Mouse (Mus musculus): ENCODE measurements around the gene Zswim7. TPM values are rescaled to one million over a fixed set of nuclear protein-coding genes. Genes with fewer than 3 reads are reported as not detected.

The Zswim7 gene
- polyA plus RNA-seq, 1 experiment from 2014 or later: 18.0 TPM

DNA sequence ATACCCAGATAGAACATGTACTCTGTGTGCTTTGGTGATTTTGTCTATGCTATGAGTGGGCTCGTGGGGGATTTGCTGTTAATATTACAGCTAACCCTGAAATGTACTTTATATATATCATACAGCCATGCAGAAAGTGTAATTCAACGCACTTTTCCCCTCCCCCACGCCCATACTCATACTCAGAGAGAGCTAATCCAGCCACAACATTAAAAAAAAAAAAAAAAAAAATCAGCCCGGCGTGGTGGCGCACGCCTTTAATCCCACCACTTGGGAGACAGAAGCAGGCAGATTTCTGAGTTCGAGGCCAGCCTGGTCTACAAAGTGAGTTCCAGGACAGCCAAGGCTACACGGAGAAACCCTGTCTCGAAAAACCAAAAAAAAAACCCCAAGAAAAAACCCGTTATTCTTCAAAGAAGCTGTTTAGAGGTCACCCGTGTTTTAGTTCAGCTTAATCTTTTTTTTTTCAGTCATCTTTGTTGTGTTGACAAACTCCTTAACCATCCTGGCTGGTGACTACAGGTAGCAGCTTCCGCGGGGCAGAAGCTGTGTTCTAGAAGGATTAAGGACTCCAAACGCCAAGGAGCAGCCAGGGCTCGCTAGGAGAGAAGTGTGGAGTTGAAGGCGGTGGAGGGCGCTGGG lies 33.3 kb downstream of the Zswim7 start:
- no peak overlapping the region for H3K27ac ChIP-seq
- H3K9ac ChIP-seq: peak overlapping the region; percentile 64
- H3K36me3 ChIP-seq (replicated peaks; ENCODE audit: control insufficient read depth, insufficient read depth): no peaks in the 10 kb centered on the region
- H3K4me3 ChIP-seq (replicated peaks; ENCODE audit: low read length): peak overlapping the region; percentile 66
- peak overlapping the region; percentile 99 for H3K4me2 ChIP-seq (replicated peaks)
- H3K4me1 ChIP-seq (replicated peaks; ENCODE audit: control insufficient read depth, insufficient read depth, low read length): peaks cover 8% of the 10 kb centered on the region
- DNase-seq (ENCODE audit: low spot score) (no peak), ATAC-seq (ENCODE audit: low FRiP score) (no peak)
- WGBS: 41% methylated on average over 18 of the region's 18 CpGs
- 0 out of 2 replicates have a peak, but pooled peaks cover 3% of the 10 kb centered on the region for H3K9me3 ChIP-seq (ENCODE audit: control insufficient read depth, low read length)
- peaks cover 25% of the 10 kb centered on the region for H3K27me3 ChIP-seq (ENCODE audit: control insufficient read depth, insufficient read depth, low read length)

DNA sequence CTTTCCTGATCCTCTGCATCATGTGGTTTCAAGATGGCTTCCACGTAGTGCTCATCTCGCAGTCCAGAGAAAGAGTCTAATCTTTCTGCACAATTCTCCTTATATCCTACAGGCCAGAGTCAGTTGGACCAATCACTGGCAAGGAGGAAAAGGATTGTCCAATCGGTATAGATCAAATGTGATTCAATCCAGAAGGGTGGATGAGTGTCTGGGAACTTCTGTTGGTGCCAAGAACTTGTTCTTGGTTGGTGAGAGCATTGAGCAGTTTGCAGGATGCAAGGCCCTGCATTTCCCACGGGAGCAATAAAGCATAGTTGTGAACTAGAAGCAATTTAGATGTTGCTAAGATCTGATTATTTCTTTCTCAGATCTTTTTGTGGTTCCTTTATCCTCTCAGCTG lies 36.7 kb downstream of the Zswim7 start:
- Histone ChIP-seq H3K4me1 (replicated peaks; ENCODE audit: control insufficient read depth, insufficient read depth, low read length) (peaks cover 5% of the 10 kb centered on the region), H3K27ac (no peak overlapping the region), H3K9me3 (ENCODE audit: control insufficient read depth, low read length) (0 out of 2 replicates have a peak, but pooled peaks cover 3% of the 10 kb centered on the region), H3K27me3 (ENCODE audit: control insufficient read depth, insufficient read depth, low read length) (0 out of 2 replicates have a peak, but pooled peaks cover 7% of the 10 kb centered on the region), H3K4me3 (replicated peaks; ENCODE audit: low read length) (no peak overlapping the region), H3K9ac (no peak overlapping the region), H3K36me3 (replicated peaks; ENCODE audit: control insufficient read depth, insufficient read depth) (no peaks in the 10 kb centered on the region), H3K4me2 (replicated peaks) (no peak overlapping the region)
- ATAC-seq (ENCODE audit: low FRiP score) (no peak), DNase-seq (ENCODE audit: low spot score) (no peak)
- WGBS: 92% methylated on average over 4 of the region's 4 CpGs

DNA sequence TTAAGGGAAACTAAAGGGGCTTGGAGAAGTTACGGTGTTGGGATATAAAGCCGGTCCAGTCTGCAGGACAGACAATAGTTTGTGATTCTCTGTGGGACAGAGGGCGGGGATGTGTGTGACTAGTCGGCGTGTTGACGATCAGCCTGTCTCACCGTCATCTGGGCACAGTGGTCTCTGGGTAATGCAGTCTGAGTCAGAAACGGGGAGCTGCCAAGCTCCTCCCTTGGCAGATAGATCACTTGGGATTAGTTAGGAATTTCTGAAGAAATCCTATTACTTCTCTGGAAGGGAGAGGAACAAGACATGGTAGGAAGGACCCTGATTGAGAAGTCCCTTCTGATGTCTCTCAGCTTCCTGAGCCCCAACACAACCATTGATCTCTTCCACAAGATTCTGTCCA lies 37.3 kb downstream of the Zswim7 start:
- H3K4me1 ChIP-seq (replicated peaks; ENCODE audit: control insufficient read depth, insufficient read depth, low read length): no peaks in the 10 kb centered on the region
- no peak for DNase-seq (ENCODE audit: low spot score)
- no peak overlapping the region for H3K9ac ChIP-seq
- no peak for ATAC-seq (ENCODE audit: low FRiP score)
- 0 out of 2 replicates have a peak, but pooled peaks cover 4% of the 10 kb centered on the region for H3K27me3 ChIP-seq (ENCODE audit: control insufficient read depth, insufficient read depth, low read length)
- no peak overlapping the region for H3K4me2 ChIP-seq (replicated peaks)
- 0 out of 2 replicates have a peak, but pooled peaks cover 3% of the 10 kb centered on the region for H3K9me3 ChIP-seq (ENCODE audit: control insufficient read depth, low read length)
- 87% methylated on average over 8 of the region's 8 CpGs for WGBS
- H3K36me3 ChIP-seq (replicated peaks; ENCODE audit: control insufficient read depth, insufficient read depth): no peaks in the 10 kb centered on the region
- H3K4me3 ChIP-seq (replicated peaks; ENCODE audit: low read length): no peak overlapping the region
- H3K27ac ChIP-seq: no peak overlapping the region

DNA sequence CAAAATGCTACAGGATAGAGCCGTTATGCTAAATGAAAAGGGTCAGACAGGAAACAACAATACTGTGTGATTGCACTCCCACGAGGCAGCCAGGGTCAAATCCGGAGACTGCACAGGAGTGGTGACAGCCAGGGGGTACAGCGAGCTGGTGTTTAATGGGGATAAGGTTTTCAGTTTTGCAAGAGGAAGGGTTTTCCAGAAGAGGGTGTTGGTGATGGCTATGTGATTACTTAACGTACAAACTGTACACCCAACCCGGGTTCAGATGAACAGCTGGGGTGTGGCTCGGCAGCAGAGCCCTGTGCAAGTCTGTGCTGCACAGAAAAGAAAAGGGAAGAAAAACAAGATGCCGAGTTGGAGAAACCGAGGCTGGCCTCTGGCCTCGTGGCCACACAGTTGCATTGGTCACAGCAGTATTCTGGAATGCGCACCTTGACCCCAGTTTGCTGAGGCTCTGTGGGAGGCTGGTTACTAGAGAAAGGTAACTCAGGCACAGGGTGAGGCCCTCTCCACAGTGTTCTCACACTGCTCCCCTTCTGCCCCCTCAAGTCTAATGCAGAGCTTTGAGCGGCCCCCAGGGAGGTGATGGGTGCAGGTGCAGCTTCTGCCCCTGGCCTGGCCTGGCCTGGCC lies 40.4 kb downstream of the Zswim7 start:
- Histone ChIP-seq H3K9me3 (ENCODE audit: control insufficient read depth, low read length) (0 out of 2 replicates have a peak, but pooled peaks cover 2% of the 10 kb centered on the region), H3K36me3 (replicated peaks; ENCODE audit: control insufficient read depth, insufficient read depth) (no peaks in the 10 kb centered on the region), H3K4me1 (replicated peaks; ENCODE audit: control insufficient read depth, insufficient read depth, low read length) (no peaks in the 10 kb centered on the region), H3K27me3 (ENCODE audit: control insufficient read depth, insufficient read depth, low read length) (no peaks in the 10 kb centered on the region), H3K4me3 (replicated peaks; ENCODE audit: low read length) (no peak overlapping the region), H3K27ac (no peak overlapping the region), H3K9ac (no peak overlapping the region), H3K4me2 (replicated peaks) (no peak overlapping the region)
- 77% methylated on average over 12 of the region's 12 CpGs for WGBS
- no peak for ATAC-seq (ENCODE audit: low FRiP score)
- no peak for DNase-seq (ENCODE audit: low spot score)

DNA sequence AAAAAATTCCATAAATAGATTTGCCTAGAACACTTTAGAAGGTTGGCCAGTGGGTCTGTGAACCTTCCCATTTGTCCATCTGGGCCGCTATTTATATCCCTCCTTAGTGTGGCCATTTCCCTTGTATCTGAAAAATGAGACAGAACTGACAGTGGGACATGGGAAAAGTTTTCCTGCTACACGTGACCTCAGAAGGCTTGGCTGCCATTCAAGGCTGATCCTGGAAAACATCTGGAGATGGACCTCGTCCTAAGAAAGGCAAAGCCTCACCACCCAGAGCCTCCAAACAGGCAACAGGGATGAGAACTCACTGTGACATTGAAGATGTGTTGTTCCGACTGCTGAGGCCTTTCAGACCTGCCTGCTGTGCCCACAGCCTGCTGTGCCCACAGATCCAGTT lies 56.4 kb downstream of the Zswim7 start:
- 84% methylated on average over 4 of the region's 4 CpGs for WGBS
- Histone ChIP-seq H3K27me3 (ENCODE audit: control insufficient read depth, insufficient read depth, low read length) (no peaks in the 10 kb centered on the region), H3K27ac (no peak overlapping the region), H3K9me3 (ENCODE audit: control insufficient read depth, low read length) (no peaks in the 10 kb centered on the region), H3K4me2 (replicated peaks) (no peak overlapping the region), H3K4me3 (replicated peaks; ENCODE audit: low read length) (no peak overlapping the region), H3K36me3 (replicated peaks; ENCODE audit: control insufficient read depth, insufficient read depth) (no peaks in the 10 kb centered on the region), H3K9ac (no peak overlapping the region), H3K4me1 (replicated peaks; ENCODE audit: control insufficient read depth, insufficient read depth, low read length) (no peaks in the 10 kb centered on the region)
- DNase-seq (ENCODE audit: low spot score) (no peak), ATAC-seq (ENCODE audit: low FRiP score) (no peak)

DNA sequence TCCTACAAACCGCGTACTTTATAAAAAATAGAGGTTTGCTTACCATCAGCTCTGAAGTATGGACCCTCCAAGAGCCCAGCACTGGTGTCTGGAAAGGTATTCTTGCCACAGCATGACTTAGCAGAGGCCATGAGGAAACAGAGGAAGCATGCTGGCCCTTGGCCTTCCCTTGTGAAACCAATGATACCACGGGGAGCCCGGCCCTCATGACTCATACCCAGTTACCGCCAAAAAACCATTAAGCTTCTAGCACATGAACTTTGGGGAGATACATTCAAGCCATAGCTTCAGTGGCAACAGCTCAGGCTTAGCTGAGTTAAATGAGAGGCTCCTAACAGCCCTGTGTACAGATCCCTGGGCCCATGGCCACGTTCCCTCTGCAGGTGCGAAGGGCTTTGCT lies 57.2 kb downstream of the Zswim7 start:
- DNase-seq (ENCODE audit: low spot score): no peak
- no peaks in the 10 kb centered on the region for H3K4me1 ChIP-seq (replicated peaks; ENCODE audit: control insufficient read depth, insufficient read depth, low read length)
- no peak overlapping the region for H3K4me3 ChIP-seq (replicated peaks; ENCODE audit: low read length)
- H3K4me2 ChIP-seq (replicated peaks): no peak overlapping the region
- H3K27me3 ChIP-seq (ENCODE audit: control insufficient read depth, insufficient read depth, low read length): no peaks in the 10 kb centered on the region
- H3K27ac ChIP-seq: no peak overlapping the region
- H3K9ac ChIP-seq: no peak overlapping the region
- H3K9me3 ChIP-seq (ENCODE audit: control insufficient read depth, low read length): no peaks in the 10 kb centered on the region
- H3K36me3 ChIP-seq (replicated peaks; ENCODE audit: control insufficient read depth, insufficient read depth): no peaks in the 10 kb centered on the region
- 96% methylated on average over 7 of the region's 7 CpGs for WGBS
- no peak for ATAC-seq (ENCODE audit: low FRiP score)

DNA sequence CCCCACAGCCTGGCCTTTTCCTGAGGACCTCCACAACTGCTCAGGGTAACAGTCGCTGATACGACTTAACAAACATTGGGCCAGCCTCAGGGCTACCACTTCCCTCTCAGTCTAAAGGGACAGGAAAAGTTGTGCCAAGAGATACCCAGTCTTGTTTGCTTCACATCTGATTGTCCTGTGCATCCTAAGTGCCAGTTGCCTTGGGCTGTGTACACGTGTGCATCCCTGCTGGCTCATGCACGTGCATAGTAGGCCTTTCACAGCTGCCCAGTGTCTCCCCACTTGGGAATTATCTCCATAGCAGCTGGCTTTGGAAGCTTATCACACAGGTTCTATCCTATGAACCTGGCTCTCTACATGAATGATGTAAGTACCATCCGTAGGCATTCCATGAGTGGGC lies 57.8 kb downstream of the Zswim7 start:
- WGBS: 95% methylated on average over 5 of the region's 5 CpGs
- no peak overlapping the region for H3K4me2 ChIP-seq (replicated peaks)
- H3K36me3 ChIP-seq (replicated peaks; ENCODE audit: control insufficient read depth, insufficient read depth): no peaks in the 10 kb centered on the region
- no peaks in the 10 kb centered on the region for H3K4me1 ChIP-seq (replicated peaks; ENCODE audit: control insufficient read depth, insufficient read depth, low read length)
- ATAC-seq (ENCODE audit: low FRiP score): no peak
- no peak overlapping the region for H3K9ac ChIP-seq
- DNase-seq (ENCODE audit: low spot score): no peak
- H3K27me3 ChIP-seq (ENCODE audit: control insufficient read depth, insufficient read depth, low read length): no peaks in the 10 kb centered on the region
- H3K27ac ChIP-seq: no peak overlapping the region
- no peaks in the 10 kb centered on the region for H3K9me3 ChIP-seq (ENCODE audit: control insufficient read depth, low read length)
- H3K4me3 ChIP-seq (replicated peaks; ENCODE audit: low read length): no peak overlapping the region

DNA sequence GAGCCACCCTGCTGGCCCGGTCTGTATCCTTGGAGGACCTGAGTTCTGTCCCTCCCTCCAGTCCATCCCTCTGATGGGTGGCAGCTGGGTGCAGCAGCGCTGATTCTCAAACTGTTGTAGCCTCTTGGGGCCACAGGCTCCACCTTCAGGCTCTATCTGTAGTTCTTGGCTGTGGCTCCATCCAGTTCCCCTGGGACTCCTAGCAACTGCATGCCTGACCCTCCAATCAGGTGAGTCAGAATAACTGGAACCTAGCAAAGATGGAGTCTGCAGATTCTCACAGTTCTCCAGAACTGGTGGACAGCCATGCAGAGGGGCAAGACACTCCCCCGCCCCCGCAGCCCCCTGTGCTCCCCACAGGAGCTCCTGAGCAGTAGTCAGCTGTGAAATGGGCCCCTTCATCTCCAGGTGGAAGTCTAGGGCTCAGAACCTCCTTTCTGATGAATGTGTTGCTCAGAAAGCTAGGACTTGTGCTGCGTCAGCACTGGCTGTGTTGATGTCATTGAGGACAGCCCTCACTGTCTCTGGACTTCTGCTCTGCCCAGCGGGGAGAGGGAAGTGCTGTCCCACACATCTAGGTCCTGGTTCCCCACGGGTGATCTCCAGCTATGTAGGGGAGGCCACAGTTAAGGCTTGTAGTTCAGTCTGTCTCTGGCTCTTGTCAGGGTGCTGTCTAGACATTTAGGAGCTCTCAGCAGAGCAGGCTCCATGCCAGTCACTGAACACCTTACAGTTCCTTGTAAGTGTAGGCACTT lies 60.2 kb downstream of the Zswim7 start:
- no peak overlapping the region for H3K4me2 ChIP-seq (replicated peaks)
- no peaks in the 10 kb centered on the region for H3K4me1 ChIP-seq (replicated peaks; ENCODE audit: control insufficient read depth, insufficient read depth, low read length)
- H3K4me3 ChIP-seq (replicated peaks; ENCODE audit: low read length): no peak overlapping the region
- H3K36me3 ChIP-seq (replicated peaks; ENCODE audit: control insufficient read depth, insufficient read depth): no peaks in the 10 kb centered on the region
- H3K9ac ChIP-seq: no peak overlapping the region
- DNase-seq (ENCODE audit: low spot score) (no peak), ATAC-seq (ENCODE audit: low FRiP score) (no peak)
- no peak overlapping the region for H3K27ac ChIP-seq
- no peaks in the 10 kb centered on the region for H3K9me3 ChIP-seq (ENCODE audit: control insufficient read depth, low read length)
- 88% methylated on average over 7 of the region's 7 CpGs for WGBS
- no peaks in the 10 kb centered on the region for H3K27me3 ChIP-seq (ENCODE audit: control insufficient read depth, insufficient read depth, low read length)

DNA sequence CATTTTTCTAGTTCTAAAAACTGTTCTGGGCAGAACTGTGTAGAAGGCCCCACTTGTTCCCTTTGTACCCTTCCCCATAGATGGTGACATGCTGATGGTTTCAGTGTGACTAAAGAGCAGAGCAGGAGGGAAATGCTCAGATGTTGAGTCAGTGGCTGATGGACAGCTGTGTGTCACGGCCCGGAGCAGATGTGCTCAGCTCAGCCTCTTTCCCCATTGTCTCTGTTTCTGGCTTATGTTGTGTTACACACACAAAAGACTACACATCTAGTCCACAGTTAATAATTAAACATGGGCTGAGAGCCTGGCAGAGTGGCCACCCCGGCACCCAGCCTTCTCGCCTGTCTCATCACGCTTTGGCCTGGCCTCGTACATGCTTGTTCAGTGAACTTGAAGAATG lies 63.4 kb downstream of the Zswim7 start:
- Histone ChIP-seq H3K4me2 (replicated peaks) (no peak overlapping the region), H3K36me3 (replicated peaks; ENCODE audit: control insufficient read depth, insufficient read depth) (no peaks in the 10 kb centered on the region), H3K9ac (no peak overlapping the region), H3K27ac (no peak overlapping the region), H3K4me1 (replicated peaks; ENCODE audit: control insufficient read depth, insufficient read depth, low read length) (no peaks in the 10 kb centered on the region), H3K9me3 (ENCODE audit: control insufficient read depth, low read length) (no peaks in the 10 kb centered on the region), H3K27me3 (ENCODE audit: control insufficient read depth, insufficient read depth, low read length) (no peaks in the 10 kb centered on the region), H3K4me3 (replicated peaks; ENCODE audit: low read length) (no peak overlapping the region)
- WGBS: 61% methylated on average over 6 of the region's 6 CpGs
- DNase-seq (ENCODE audit: low spot score) (no peak), ATAC-seq (ENCODE audit: low FRiP score) (no peak)

All from hindbrain, embryonic 14.5 days (tissue).